Mouse (Mus musculus) lung, embryonic 16.5 days (tissue): ENCODE results near the gene Ifitm1. TPM values are rescaled to one million over a fixed set of nuclear protein-coding genes. Genes with fewer than 3 reads are reported as not detected.

Source experiments
- ATAC-seq: fragments of 200-750 bp; cut with Nextera tagmentation; 2 replicates; pipeline ENCODE4 v1.8.0; 2017; ENCODE audit warnings: low read depth, mild to moderate bottlenecking, moderate library complexity
- H3K27ac ChIP-seq: fragments of 300-500 bp; sonication (generic); 2 replicates; pipeline ENCODE4 v1.5.1; 2014; ENCODE audit warnings: mild to moderate bottlenecking, control low read depth, low read length
- H3K27me3 ChIP-seq: fragments of 300-500 bp; sonication (generic); 2 replicates; pipeline ENCODE4 v1.6.1; 2014; ENCODE audit warnings: low read depth, low read length, mixed read lengths; ENCODE audit not compliant: control insufficient read depth, insufficient read depth
- H3K36me3 ChIP-seq: fragments of 300-500 bp; sonication (generic); 2 replicates; pipeline ENCODE4 v1.6.1; 2014; ENCODE audit warnings: low read length; ENCODE audit not compliant: control insufficient read depth, insufficient read depth
- H3K4me1 ChIP-seq: fragments of 300-500 bp; sonication (generic); replicated peaks from 2 replicates; pipeline ENCODE4 v1.6.1; 2014; ENCODE audit warnings: low read length, mixed read lengths; ENCODE audit not compliant: control insufficient read depth, insufficient read depth
- H3K4me2 ChIP-seq: fragments of 300-500 bp; sonication (generic); 2 replicates; pipeline ENCODE4 v1.6.1; 2014; ENCODE audit warnings: low read depth, low read length, control low read depth
- H3K4me3 ChIP-seq: fragments of 300-500 bp; sonication (generic); 2 replicates; pipeline ENCODE4 v1.5.1; 2014; ENCODE audit warnings: mild to moderate bottlenecking, low read length, control low read depth
- H3K9ac ChIP-seq: fragments of 300-500 bp; sonication (generic); 2 replicates; pipeline ENCODE4 v1.6.1; 2014; ENCODE audit warnings: low read length, control low read depth
- H3K9me3 ChIP-seq: fragments of 300-500 bp; sonication (generic); 2 replicates; pipeline ENCODE4 v1.6.1; 2016; ENCODE audit warnings: low read length; ENCODE audit not compliant: control insufficient read depth
- WGBS: fragments of 180-500 bp; shearing (Covaris S2); extraction: QIAGEN DNeasy Blood & Tissue Kit; methylation state at CpG from one replicate; pipeline ENCODE4 v1.1.7; 2014; 5-methylcytosine and 5-hydroxymethylcytosine counted together
- polyA plus RNA-seq: library from polyadenylated mRNA; unstranded; fragments of >200 nt; fragmentation: Nextera tagmentation; extraction: Ambion mirVana; gene quantifications from 2 replicates; pipeline ENCODE4 v1.2.1, GENCODE M21; 2015

Ifitm1 gene
- polyA plus RNA-seq, 1 experiment from 2014 or later, result 38.8 TPM

GRCm38 (mm10) chr7:140938896-140939295 is 28.1 kb upstream of the Ifitm1 start:
- no peak overlapping the region for H3K9ac ChIP-seq

GRCm38 (mm10) chr7:140939669-140940171 is 27.3 kb upstream of the Ifitm1 start:
- peaks cover 19% of the 10 kb centered on the region for H3K4me1 ChIP-seq
- 11% methylated on average over 7 of the region's 8 CpGs for WGBS
- peak overlapping the region; percentile 56 for H3K27ac ChIP-seq
- no peaks in the 10 kb centered on the region for H3K9me3 ChIP-seq
- H3K4me3 ChIP-seq, result no peak overlapping the region
- peak overlapping the region; percentile 26; the same call in 1 of the 2 replicates for H3K9ac ChIP-seq
- no peaks in the 10 kb centered on the region; the same call in 1 of the 2 replicates for H3K27me3 ChIP-seq
- H3K36me3 ChIP-seq, result no peaks in the 10 kb centered on the region
- H3K4me2 ChIP-seq, result peak overlapping the region; percentile 38
- ATAC-seq, result peak; percentile 29

More at GRCm38 (mm10) chr7:140938896-140939295, 28.1 kb upstream of the Ifitm1 start:
- Histone ChIP-seq H3K36me3 (no peaks in the 10 kb centered on the region), H3K4me1 (peaks cover 19% of the 10 kb centered on the region), H3K27me3 (no peaks in the 10 kb centered on the region; the same call in 1 of the 2 replicates), H3K27ac (no peak overlapping the region), H3K9me3 (no peaks in the 10 kb centered on the region), H3K4me2 (no peak overlapping the region), H3K4me3 (no peak overlapping the region)
- ATAC-seq, result no peak
- 37% methylated on average over 2 of the region's 2 CpGs for WGBS

- Histone ChIP-seq H3K27ac (peak within 1 kb of the TSS; percentile 95), H3K36me3 (peaks cover 4% of the 10 kb centered on the region), H3K9ac (peak within 1 kb of the TSS; percentile 86), H3K4me3 (peak within 1 kb of the TSS; percentile 55), H3K9me3 (no peaks in the 10 kb centered on the region), H3K4me2 (peak within 1 kb of the TSS; percentile 62), H3K27me3 (no peaks in the 10 kb centered on the region), H3K4me1 (peaks cover 19% of the 10 kb centered on the region)
- 2% methylated on average over 33 of the region's 33 CpGs for WGBS
- peak; percentile 93 for ATAC-seq
Observed at GRCm38 (mm10) chr7:140941222-140942051, 25.6 kb upstream of the Ifitm1 start, which contains the start of gene Pgghg. Gene Pgghg (plus strand): TSS chr7:140941391.

- peak; percentile 1 for ATAC-seq
- WGBS, result 36% methylated on average over 9 of the region's 9 CpGs
Observed at GRCm38 (mm10) chr7:140942341-140942740, 24.7 kb upstream of the Ifitm1 start.

GRCm38 (mm10) chr7:140942811-140943210 is 24.2 kb upstream of the Ifitm1 start:
- no peaks in the 10 kb centered on the region for H3K27me3 ChIP-seq
- peak overlapping the region; percentile 62 for H3K4me2 ChIP-seq
- peaks cover 10% of the 10 kb centered on the region for H3K36me3 ChIP-seq
- peak overlapping the region; percentile 86; the same call in 1 of the 2 replicates for H3K9ac ChIP-seq
- peak overlapping the region; percentile 95 for H3K27ac ChIP-seq
- H3K4me1 ChIP-seq, result peaks cover 21% of the 10 kb centered on the region
- ATAC-seq, result no peak
- no peaks in the 10 kb centered on the region for H3K9me3 ChIP-seq
- 86% methylated on average over 10 of the region's 10 CpGs for WGBS
- no peak overlapping the region for H3K4me3 ChIP-seq

More at GRCm38 (mm10) chr7:140942341-140942740, 24.7 kb upstream of the Ifitm1 start:
- no peaks in the 10 kb centered on the region for H3K9me3 ChIP-seq
- peaks cover 21% of the 10 kb centered on the region for H3K4me1 ChIP-seq
- H3K36me3 ChIP-seq, result peaks cover 9% of the 10 kb centered on the region
- H3K4me3 ChIP-seq, result peak overlapping the region; percentile 55
- H3K27me3 ChIP-seq, result no peaks in the 10 kb centered on the region
- peak overlapping the region; percentile 86 for H3K9ac ChIP-seq
- H3K4me2 ChIP-seq, result peak overlapping the region; percentile 62
- peak overlapping the region; percentile 95 for H3K27ac ChIP-seq

- H3K9me3 ChIP-seq, result no peaks in the 10 kb centered on the region
- H3K4me1 ChIP-seq, result peaks cover 21% of the 10 kb centered on the region
- WGBS, result 62% methylated on average over 4 of the region's 4 CpGs
- no peak overlapping the region; the same call in 1 of the 2 replicates for H3K9ac ChIP-seq
- no peak overlapping the region for H3K4me3 ChIP-seq
- no peak for ATAC-seq
- no peak overlapping the region for H3K27ac ChIP-seq
- peaks cover 15% of the 10 kb centered on the region for H3K36me3 ChIP-seq
- no peaks in the 10 kb centered on the region for H3K27me3 ChIP-seq
- H3K4me2 ChIP-seq, result no peak overlapping the region
Observed at GRCm38 (mm10) chr7:140943356-140943755, 23.7 kb upstream of the Ifitm1 start.

- peaks cover 20% of the 10 kb centered on the region for H3K4me1 ChIP-seq
- ATAC-seq, result no peak
- H3K36me3 ChIP-seq, result peaks cover 23% of the 10 kb centered on the region
- no peak overlapping the region for H3K4me3 ChIP-seq
- no peaks in the 10 kb centered on the region for H3K9me3 ChIP-seq
- H3K9ac ChIP-seq, result no peak overlapping the region
- H3K4me2 ChIP-seq, result no peak overlapping the region
- H3K27me3 ChIP-seq, result no peaks in the 10 kb centered on the region
- WGBS, result 84% methylated on average over 7 of the region's 7 CpGs
- H3K27ac ChIP-seq, result no peak overlapping the region
Observed at GRCm38 (mm10) chr7:140944236-140944635, 22.8 kb upstream of the Ifitm1 start.

- 87% methylated on average over 5 of the region's 5 CpGs for WGBS
- Histone ChIP-seq H3K36me3 (peaks cover 26% of the 10 kb centered on the region), H3K4me2 (no peak overlapping the region), H3K9me3 (no peaks in the 10 kb centered on the region), H3K4me1 (peaks cover 16% of the 10 kb centered on the region), H3K4me3 (no peak overlapping the region), H3K27me3 (no peaks in the 10 kb centered on the region), H3K27ac (no peak overlapping the region), H3K9ac (no peak overlapping the region)
- no peak for ATAC-seq
Observed at GRCm38 (mm10) chr7:140945247-140945646, 21.8 kb upstream of the Ifitm1 start.

- 87% methylated on average over 10 of the region's 10 CpGs for WGBS
- Histone ChIP-seq H3K27me3 (no peaks in the 10 kb centered on the region), H3K4me1 (peaks cover 26% of the 10 kb centered on the region), H3K9me3 (no peaks in the 10 kb centered on the region), H3K27ac (no peak overlapping the region), H3K9ac (no peak overlapping the region), H3K36me3 (peaks cover 26% of the 10 kb centered on the region), H3K4me2 (no peak overlapping the region), H3K4me3 (no peak overlapping the region)
- ATAC-seq, result no peak
Observed at GRCm38 (mm10) chr7:140946311-140946710, 20.7 kb upstream of the Ifitm1 start.
